Mouse (Mus musculus) cerebellum, adult 8-10 months (tissue): ENCODE measurements at regions not wholly inside any gene's neighbourhood (a gene's known extent, or its start where the extent isn't known, plus 50 kb on each side); places are given as distances from the start of the nearest gene placed in this dataset.

ENCODE experiments used
- DNase-seq: peaks from one replicate; pipeline ENCODE4 v3.0.0; 2022

- DNase-seq = no peak
Measured at GRCm38 (mm10) chr6:94807216-94807615, 107.3 kb upstream of the Lrig1 start.

GRCm38 (mm10) chr6:94806481-94807160 is 106.7 kb upstream of the Lrig1 start:
- no peak for DNase-seq

- no peak for DNase-seq
Measured at GRCm38 (mm10) chr6:94805685-94806084, 105.7 kb upstream of the Lrig1 start.

- DNase-seq = no peak
Measured at GRCm38 (mm10) chr6:94804284-94804815, 104.4 kb upstream of the Lrig1 start.

- DNase-seq = no peak
Measured at GRCm38 (mm10) chr6:94801039-94801438, 101.1 kb upstream of the Lrig1 start.

GRCm38 (mm10) chr6:94798545-94799211 is 98.7 kb upstream of the Lrig1 start:
- DNase-seq = no peak

GRCm38 (mm10) chr6:94795442-94795841 is 95.5 kb upstream of the Lrig1 start:
- no peak for DNase-seq

GRCm38 (mm10) chr6:94793555-94793954 is 93.6 kb upstream of the Lrig1 start:
- DNase-seq = no peak

GRCm38 (mm10) chr6:94792312-94792711 is 92.4 kb upstream of the Lrig1 start:
- DNase-seq = no peak

- DNase-seq = no peak
Measured at GRCm38 (mm10) chr6:94789308-94789763, 89.4 kb upstream of the Lrig1 start.

GRCm38 (mm10) chr6:94783471-94783870 is 83.5 kb upstream of the Lrig1 start:
- no peak for DNase-seq

GRCm38 (mm10) chr6:94780621-94781020 is 80.7 kb upstream of the Lrig1 start:
- DNase-seq = no peak

- no peak for DNase-seq
Measured at GRCm38 (mm10) chr6:94779854-94780253, 79.9 kb upstream of the Lrig1 start.

GRCm38 (mm10) chr6:94779213-94779612 is 79.3 kb upstream of the Lrig1 start:
- no peak for DNase-seq

GRCm38 (mm10) chr6:94778797-94779196 is 78.8 kb upstream of the Lrig1 start:
- DNase-seq = no peak

GRCm38 (mm10) chr6:94776585-94776984 is 76.6 kb upstream of the Lrig1 start:
- DNase-seq = no peak

- DNase-seq = no peak
Measured at GRCm38 (mm10) chr6:94774871-94775270, 74.9 kb upstream of the Lrig1 start.

GRCm38 (mm10) chr6:94773604-94774486 is 73.9 kb upstream of the Lrig1 start:
- no peak for DNase-seq

GRCm38 (mm10) chr6:94772868-94773603 is 73.1 kb upstream of the Lrig1 start:
- DNase-seq = no peak

GRCm38 (mm10) chr6:94772391-94772790 is 72.4 kb upstream of the Lrig1 start:
- no peak for DNase-seq

- no peak for DNase-seq
Measured at GRCm38 (mm10) chr6:94768230-94768629, 68.3 kb upstream of the Lrig1 start.

GRCm38 (mm10) chr6:94765724-94766123 is 65.8 kb upstream of the Lrig1 start:
- no peak for DNase-seq

- no peak for DNase-seq
Measured at GRCm38 (mm10) chr6:94761341-94761740, 61.4 kb upstream of the Lrig1 start.
